Mouse (Mus musculus): ENCODE data around the gene Cnrip1. TPM values are rescaled to one million over a fixed set of nuclear protein-coding genes. Genes with fewer than 3 reads are reported as not detected.
"Not testable (repeated sequence)": the region's sequence is repeated elsewhere in the genome, so short reads cannot be mapped to it uniquely, and the experiment has no call there.

The Cnrip1 gene
- polyA plus RNA-seq, 1 experiment from 2014 or later, result 13.3 TPM

GRCm38 (mm10) chr11:17052476-17053049, 1.2 kb downstream of the Cnrip1 start:
- Histone ChIP-seq H3K4me3 (peak overlapping the region; percentile 69), H3K9me3 (no peaks in the 10 kb centered on the region), H3K27ac (peak overlapping the region; percentile 87), H3K36me3 (replicated peaks) (no peaks in the 10 kb centered on the region), H3K4me1 (peaks cover 17% of the 10 kb centered on the region), H3K27me3 (ENCODE audit: poor library complexity, severe bottlenecking) (no peaks in the 10 kb centered on the region)
- 16% methylated on average over 6 of the region's 6 CpGs for WGBS
- DNase-seq (ENCODE audit: extremely low spot score, low spot score), result no peak

GRCm38 (mm10) chr11:17069360-17069759, 18.0 kb downstream of the Cnrip1 start:
- WGBS, result 83% methylated on average over 2 of the region's 2 CpGs
- not testable (repeated sequence) for H3K4me1 ChIP-seq; H3K27me3 ChIP-seq (ENCODE audit: poor library complexity, severe bottlenecking); H3K4me3 ChIP-seq; H3K9me3 ChIP-seq; H3K36me3 ChIP-seq (replicated peaks); DNase-seq (ENCODE audit: extremely low spot score, low spot score); H3K27ac ChIP-seq

- DNase-seq (ENCODE audit: extremely low spot score, low spot score), result no peak
- Histone ChIP-seq H3K27ac (no peak overlapping the region), H3K27me3 (ENCODE audit: poor library complexity, severe bottlenecking) (no peaks in the 10 kb centered on the region), H3K4me3 (no peak overlapping the region), H3K9me3 (no peaks in the 10 kb centered on the region), H3K36me3 (replicated peaks) (no peaks in the 10 kb centered on the region), H3K4me1 (no peaks in the 10 kb centered on the region)
- 91% methylated on average over 2 of the region's 2 CpGs for WGBS
These were observed 24.3 kb downstream of the Cnrip1 start for GRCm38 (mm10) chr11:17075656-17076055.

GRCm38 (mm10) chr11:17082086-17082485, 30.7 kb downstream of the Cnrip1 start:
- no peak overlapping the region for H3K4me3 ChIP-seq
- no peaks in the 10 kb centered on the region for H3K36me3 ChIP-seq (replicated peaks)
- WGBS, result 51% methylated on average over 3 of the region's 3 CpGs
- no peaks in the 10 kb centered on the region for H3K27me3 ChIP-seq (ENCODE audit: poor library complexity, severe bottlenecking)
- no peak for DNase-seq (ENCODE audit: extremely low spot score, low spot score)
- no peak overlapping the region for H3K27ac ChIP-seq
- H3K9me3 ChIP-seq, result no peaks in the 10 kb centered on the region
- H3K4me1 ChIP-seq, result peaks cover 9% of the 10 kb centered on the region

GRCm38 (mm10) chr11:17082953-17083352, 31.6 kb downstream of the Cnrip1 start:
- 64% methylated on average over 2 of the region's 2 CpGs for WGBS
- Histone ChIP-seq H3K36me3 (replicated peaks) (no peaks in the 10 kb centered on the region), H3K9me3 (no peaks in the 10 kb centered on the region), H3K4me1 (peaks cover 9% of the 10 kb centered on the region), H3K27me3 (ENCODE audit: poor library complexity, severe bottlenecking) (no peaks in the 10 kb centered on the region), H3K27ac (no peak overlapping the region), H3K4me3 (no peak overlapping the region)
- DNase-seq (ENCODE audit: extremely low spot score, low spot score), result no peak

GRCm38 (mm10) chr11:17083455-17083854, 32.1 kb downstream of the Cnrip1 start:
- 94% methylated on average over 3 of the region's 3 CpGs for WGBS
- Histone ChIP-seq H3K27ac (no peak overlapping the region), H3K4me3 (no peak overlapping the region), H3K4me1 (peaks cover 9% of the 10 kb centered on the region), H3K36me3 (replicated peaks) (no peaks in the 10 kb centered on the region), H3K9me3 (no peaks in the 10 kb centered on the region), H3K27me3 (ENCODE audit: poor library complexity, severe bottlenecking) (no peaks in the 10 kb centered on the region)
- DNase-seq (ENCODE audit: extremely low spot score, low spot score), result no peak

- no peak for DNase-seq (ENCODE audit: extremely low spot score, low spot score)
- Histone ChIP-seq H3K4me1 (peaks cover 9% of the 10 kb centered on the region), H3K27me3 (ENCODE audit: poor library complexity, severe bottlenecking) (no peaks in the 10 kb centered on the region), H3K27ac (no peak overlapping the region), H3K4me3 (no peak overlapping the region), H3K36me3 (replicated peaks) (no peaks in the 10 kb centered on the region), H3K9me3 (no peaks in the 10 kb centered on the region)
- 67% methylated on average over 1 of the region's 1 CpGs for WGBS
These were observed 32.5 kb downstream of the Cnrip1 start for GRCm38 (mm10) chr11:17083866-17084265.

GRCm38 (mm10) chr11:17086106-17086505, 34.7 kb downstream of the Cnrip1 start:
- no peaks in the 10 kb centered on the region for H3K9me3 ChIP-seq
- WGBS, result 29% methylated on average over 5 of the region's 5 CpGs

GRCm38 (mm10) chr11:17106936-17107335, 55.5 kb downstream of the Cnrip1 start:
- no peak overlapping the region for H3K4me3 ChIP-seq
- H3K27ac ChIP-seq, result no peak overlapping the region
- no peak for DNase-seq (ENCODE audit: extremely low spot score, low spot score)
- WGBS, result 88% methylated on average over 5 of the region's 5 CpGs
- no peaks in the 10 kb centered on the region for H3K4me1 ChIP-seq
- H3K9me3 ChIP-seq, result peaks cover 5% of the 10 kb centered on the region
- no peaks in the 10 kb centered on the region for H3K27me3 ChIP-seq (ENCODE audit: poor library complexity, severe bottlenecking)
- H3K36me3 ChIP-seq (replicated peaks), result no peaks in the 10 kb centered on the region

More at GRCm38 (mm10) chr11:17086106-17086505, 34.7 kb downstream of the Cnrip1 start:
- no peak overlapping the region for H3K27ac ChIP-seq
- no peak for DNase-seq (ENCODE audit: extremely low spot score, low spot score)
- H3K36me3 ChIP-seq (replicated peaks), result no peaks in the 10 kb centered on the region
- H3K27me3 ChIP-seq (ENCODE audit: poor library complexity, severe bottlenecking), result no peaks in the 10 kb centered on the region
- peaks cover 9% of the 10 kb centered on the region for H3K4me1 ChIP-seq
- no peak overlapping the region for H3K4me3 ChIP-seq

- no peak overlapping the region for H3K27ac ChIP-seq
- no peak for DNase-seq (ENCODE audit: extremely low spot score, low spot score)
- 87% methylated on average over 6 of the region's 6 CpGs for WGBS
- H3K9me3 ChIP-seq, result peaks cover 5% of the 10 kb centered on the region
- H3K27me3 ChIP-seq (ENCODE audit: poor library complexity, severe bottlenecking), result no peaks in the 10 kb centered on the region
- H3K4me3 ChIP-seq, result no peak overlapping the region
- H3K36me3 ChIP-seq (replicated peaks), result no peaks in the 10 kb centered on the region
- no peaks in the 10 kb centered on the region for H3K4me1 ChIP-seq
These were observed 56.0 kb downstream of the Cnrip1 start for GRCm38 (mm10) chr11:17107359-17107758.

- H3K9me3 ChIP-seq, result peaks cover 5% of the 10 kb centered on the region
- 83% methylated on average over 1 of the region's 1 CpGs for WGBS
- H3K27ac ChIP-seq, result no peak overlapping the region
- no peaks in the 10 kb centered on the region for H3K27me3 ChIP-seq (ENCODE audit: poor library complexity, severe bottlenecking)
- no peaks in the 10 kb centered on the region for H3K36me3 ChIP-seq (replicated peaks)
- H3K4me3 ChIP-seq, result no peak overlapping the region
- H3K4me1 ChIP-seq, result no peaks in the 10 kb centered on the region
- no peak for DNase-seq (ENCODE audit: extremely low spot score, low spot score)
These were observed 61.2 kb downstream of the Cnrip1 start for GRCm38 (mm10) chr11:17112419-17113090.

- WGBS, result 73% methylated on average over 2 of the region's 2 CpGs
- Histone ChIP-seq H3K4me3 (no peak overlapping the region), H3K9me3 (no peaks in the 10 kb centered on the region)
These were observed 75.0 kb downstream of the Cnrip1 start for GRCm38 (mm10) chr11:17126418-17126817.

More at GRCm38 (mm10) chr11:17126418-17126817, 75.0 kb downstream of the Cnrip1 start:
- Histone ChIP-seq H3K27ac (no peak overlapping the region), H3K4me1 (no peaks in the 10 kb centered on the region), H3K27me3 (ENCODE audit: poor library complexity, severe bottlenecking) (no peaks in the 10 kb centered on the region), H3K36me3 (replicated peaks) (no peaks in the 10 kb centered on the region)
- no peak for DNase-seq (ENCODE audit: extremely low spot score, low spot score)
